Mouse (Mus musculus): ENCODE data around the gene P2ry2. TPM values are rescaled to one million over a fixed set of nuclear protein-coding genes. Genes with fewer than 3 reads are reported as not detected.

P2ry2 gene
- polyA plus RNA-seq, 1 experiment from 2014 or later: 0.16 TPM

GRCm38 (mm10) chr7:100967850-100968249, 44.8 kb downstream of the P2ry2 start:
- Histone ChIP-seq H3K4me3 (replicated peaks; ENCODE audit: low read depth, low read length) (no peak overlapping the region), H3K4me2 (ENCODE audit: low read length) (no peak overlapping the region), H3K4me1 (ENCODE audit: control insufficient read depth, insufficient read depth, low read length) (0 out of 2 replicates have a peak, but pooled peaks cover 4% of the 10 kb centered on the region), H3K27ac (replicated peaks; ENCODE audit: low read depth, low read length) (no peak overlapping the region), H3K36me3 (ENCODE audit: control insufficient read depth, insufficient read depth, low read length) (no peaks in the 10 kb centered on the region), H3K27me3 (ENCODE audit: control insufficient read depth, insufficient read depth, low read length) (no peaks in the 10 kb centered on the region), H3K9ac (replicated peaks; ENCODE audit: low read length) (no peak overlapping the region), H3K9me3 (ENCODE audit: control insufficient read depth, low read length) (no peaks in the 10 kb centered on the region)
- DNase-seq (no peak), ATAC-seq (ENCODE audit: low FRiP score, low TSS enrichment) (no peak)
- 85% methylated on average over 9 of the region's 9 CpGs for WGBS

GRCm38 (mm10) chr7:100966014-100966413, 46.7 kb downstream of the P2ry2 start:
- H3K9me3 ChIP-seq (ENCODE audit: control insufficient read depth, low read length): no peaks in the 10 kb centered on the region
- no peak overlapping the region for H3K4me3 ChIP-seq (replicated peaks; ENCODE audit: low read depth, low read length)
- H3K27me3 ChIP-seq (ENCODE audit: control insufficient read depth, insufficient read depth, low read length): no peaks in the 10 kb centered on the region
- H3K4me2 ChIP-seq (ENCODE audit: low read length): no peak overlapping the region
- 74% methylated on average over 7 of the region's 7 CpGs for WGBS
- 0 out of 2 replicates have a peak, but pooled peaks cover 4% of the 10 kb centered on the region for H3K4me1 ChIP-seq (ENCODE audit: control insufficient read depth, insufficient read depth, low read length)
- H3K36me3 ChIP-seq (ENCODE audit: control insufficient read depth, insufficient read depth, low read length): no peaks in the 10 kb centered on the region
- DNase-seq: no peak
- no peak for ATAC-seq (ENCODE audit: low FRiP score, low TSS enrichment)
- H3K27ac ChIP-seq (replicated peaks; ENCODE audit: low read depth, low read length): no peak overlapping the region
- no peak overlapping the region for H3K9ac ChIP-seq (replicated peaks; ENCODE audit: low read length)

- no peaks in the 10 kb centered on the region for H3K27me3 ChIP-seq (ENCODE audit: control insufficient read depth, insufficient read depth, low read length)
- no peak overlapping the region for H3K9ac ChIP-seq (replicated peaks; ENCODE audit: low read length)
- H3K36me3 ChIP-seq (ENCODE audit: control insufficient read depth, insufficient read depth, low read length): no peaks in the 10 kb centered on the region
- no peak overlapping the region for H3K4me2 ChIP-seq (ENCODE audit: low read length)
- no peak overlapping the region for H3K27ac ChIP-seq (replicated peaks; ENCODE audit: low read depth, low read length)
- DNase-seq (peak; percentile 49), ATAC-seq (ENCODE audit: low FRiP score, low TSS enrichment) (no peak)
- WGBS: 18% methylated on average over 4 of the region's 4 CpGs
- 0 out of 2 replicates have a peak, but pooled peaks cover 4% of the 10 kb centered on the region for H3K4me1 ChIP-seq (ENCODE audit: control insufficient read depth, insufficient read depth, low read length)
- no peaks in the 10 kb centered on the region for H3K9me3 ChIP-seq (ENCODE audit: control insufficient read depth, low read length)
- no peak overlapping the region for H3K4me3 ChIP-seq (replicated peaks; ENCODE audit: low read depth, low read length)
These were observed 47.6 kb downstream of the P2ry2 start for GRCm38 (mm10) chr7:100965079-100965478.

- Histone ChIP-seq H3K4me2 (ENCODE audit: low read length) (no peak overlapping the region), H3K9ac (replicated peaks; ENCODE audit: low read length) (no peak overlapping the region), H3K27me3 (ENCODE audit: control insufficient read depth, insufficient read depth, low read length) (no peaks in the 10 kb centered on the region), H3K4me1 (ENCODE audit: control insufficient read depth, insufficient read depth, low read length) (0 out of 2 replicates have a peak, but pooled peaks cover 4% of the 10 kb centered on the region), H3K9me3 (ENCODE audit: control insufficient read depth, low read length) (no peaks in the 10 kb centered on the region), H3K4me3 (replicated peaks; ENCODE audit: low read depth, low read length) (no peak overlapping the region), H3K36me3 (ENCODE audit: control insufficient read depth, insufficient read depth, low read length) (no peaks in the 10 kb centered on the region), H3K27ac (replicated peaks; ENCODE audit: low read depth, low read length) (no peak overlapping the region)
- 83% methylated on average over 6 of the region's 6 CpGs for WGBS
- DNase-seq: no peak
- ATAC-seq (ENCODE audit: low FRiP score, low TSS enrichment): no peak
These were observed 48.4 kb downstream of the P2ry2 start for GRCm38 (mm10) chr7:100964242-100964641.

- H3K9ac ChIP-seq (replicated peaks; ENCODE audit: low read length): no peak overlapping the region
- DNase-seq (peak; percentile 53), ATAC-seq (ENCODE audit: low FRiP score, low TSS enrichment) (no peak)
- 56% methylated on average over 8 of the region's 8 CpGs for WGBS
- H3K27me3 ChIP-seq (ENCODE audit: control insufficient read depth, insufficient read depth, low read length): no peaks in the 10 kb centered on the region
- H3K4me2 ChIP-seq (ENCODE audit: low read length): no peak overlapping the region
- H3K4me1 ChIP-seq (ENCODE audit: control insufficient read depth, insufficient read depth, low read length): 0 out of 2 replicates have a peak, but pooled peaks cover 4% of the 10 kb centered on the region
- peak overlapping the region; percentile 57; the same call in 1 of the 2 replicates for H3K27ac ChIP-seq (replicated peaks; ENCODE audit: low read depth, low read length)
- no peaks in the 10 kb centered on the region for H3K36me3 ChIP-seq (ENCODE audit: control insufficient read depth, insufficient read depth, low read length)
- no peaks in the 10 kb centered on the region for H3K9me3 ChIP-seq (ENCODE audit: control insufficient read depth, low read length)
- no peak overlapping the region for H3K4me3 ChIP-seq (replicated peaks; ENCODE audit: low read depth, low read length)
These were observed 49.3 kb downstream of the P2ry2 start for GRCm38 (mm10) chr7:100963381-100963780.

- Histone ChIP-seq H3K4me3 (replicated peaks; ENCODE audit: low read depth, low read length) (no peak overlapping the region), H3K4me1 (ENCODE audit: control insufficient read depth, insufficient read depth, low read length) (0 out of 2 replicates have a peak, but pooled peaks cover 4% of the 10 kb centered on the region), H3K9me3 (ENCODE audit: control insufficient read depth, low read length) (no peaks in the 10 kb centered on the region), H3K27ac (replicated peaks; ENCODE audit: low read depth, low read length) (no peak overlapping the region), H3K4me2 (ENCODE audit: low read length) (no peak overlapping the region), H3K27me3 (ENCODE audit: control insufficient read depth, insufficient read depth, low read length) (no peaks in the 10 kb centered on the region), H3K36me3 (ENCODE audit: control insufficient read depth, insufficient read depth, low read length) (no peaks in the 10 kb centered on the region), H3K9ac (replicated peaks; ENCODE audit: low read length) (no peak overlapping the region)
- ATAC-seq (ENCODE audit: low FRiP score, low TSS enrichment): no peak
- 84% methylated on average over 7 of the region's 7 CpGs for WGBS
- DNase-seq: no peak
These were observed 51.5 kb downstream of the P2ry2 start for GRCm38 (mm10) chr7:100961146-100961545.

- 76% methylated on average over 2 of the region's 2 CpGs for WGBS
- no peak for ATAC-seq (ENCODE audit: low FRiP score, low TSS enrichment)
These were observed 52.2 kb downstream of the P2ry2 start for GRCm38 (mm10) chr7:100960462-100960861.

GRCm38 (mm10) chr7:100958426-100958825, 54.2 kb downstream of the P2ry2 start:
- H3K36me3 ChIP-seq (ENCODE audit: control insufficient read depth, insufficient read depth, low read length): no peaks in the 10 kb centered on the region
- ATAC-seq (ENCODE audit: low FRiP score, low TSS enrichment): no peak
- no peak overlapping the region for H3K27ac ChIP-seq (replicated peaks; ENCODE audit: low read depth, low read length)
- no peak overlapping the region for H3K9ac ChIP-seq (replicated peaks; ENCODE audit: low read length)
- 0 out of 2 replicates have a peak, but pooled peaks cover 4% of the 10 kb centered on the region for H3K4me1 ChIP-seq (ENCODE audit: control insufficient read depth, insufficient read depth, low read length)
- H3K4me2 ChIP-seq (ENCODE audit: low read length): no peak overlapping the region
- 97% methylated on average over 2 of the region's 2 CpGs for WGBS
- H3K4me3 ChIP-seq (replicated peaks; ENCODE audit: low read depth, low read length): no peak overlapping the region
- DNase-seq: no peak
- no peaks in the 10 kb centered on the region for H3K27me3 ChIP-seq (ENCODE audit: control insufficient read depth, insufficient read depth, low read length)
- no peaks in the 10 kb centered on the region for H3K9me3 ChIP-seq (ENCODE audit: control insufficient read depth, low read length)

More at GRCm38 (mm10) chr7:100960462-100960861, 52.2 kb downstream of the P2ry2 start:
- Histone ChIP-seq H3K27ac (replicated peaks; ENCODE audit: low read depth, low read length) (no peak overlapping the region), H3K4me3 (replicated peaks; ENCODE audit: low read depth, low read length) (no peak overlapping the region), H3K9ac (replicated peaks; ENCODE audit: low read length) (no peak overlapping the region), H3K9me3 (ENCODE audit: control insufficient read depth, low read length) (no peaks in the 10 kb centered on the region), H3K36me3 (ENCODE audit: control insufficient read depth, insufficient read depth, low read length) (no peaks in the 10 kb centered on the region), H3K4me2 (ENCODE audit: low read length) (no peak overlapping the region), H3K27me3 (ENCODE audit: control insufficient read depth, insufficient read depth, low read length) (no peaks in the 10 kb centered on the region), H3K4me1 (ENCODE audit: control insufficient read depth, insufficient read depth, low read length) (0 out of 2 replicates have a peak, but pooled peaks cover 4% of the 10 kb centered on the region)
- DNase-seq: no peak

- Histone ChIP-seq H3K27ac (replicated peaks; ENCODE audit: low read depth, low read length) (no peak overlapping the region), H3K4me1 (ENCODE audit: control insufficient read depth, insufficient read depth, low read length) (no peaks in the 10 kb centered on the region), H3K4me2 (ENCODE audit: low read length) (no peak overlapping the region), H3K9ac (replicated peaks; ENCODE audit: low read length) (no peak overlapping the region), H3K27me3 (ENCODE audit: control insufficient read depth, insufficient read depth, low read length) (no peaks in the 10 kb centered on the region), H3K9me3 (ENCODE audit: control insufficient read depth, low read length) (no peaks in the 10 kb centered on the region), H3K4me3 (replicated peaks; ENCODE audit: low read depth, low read length) (no peak overlapping the region), H3K36me3 (ENCODE audit: control insufficient read depth, insufficient read depth, low read length) (no peaks in the 10 kb centered on the region)
- ATAC-seq (ENCODE audit: low FRiP score, low TSS enrichment): no peak
- no peak for DNase-seq
- 87% methylated on average over 7 of the region's 7 CpGs for WGBS
These were observed 60.0 kb downstream of the P2ry2 start for GRCm38 (mm10) chr7:100952686-100953085.
